Mouse (Mus musculus): ENCODE measurements around the gene Gabrg3. TPM values are rescaled to one million over a fixed set of nuclear protein-coding genes. Genes with fewer than 3 reads are reported as not detected.

Gene Gabrg3
- polyA plus RNA-seq (2016; fragmentation: Nextera tagmentation; extraction: Ambion mirVana) = 0.46 and 0.60 TPM in 2 replicates

DNA sequence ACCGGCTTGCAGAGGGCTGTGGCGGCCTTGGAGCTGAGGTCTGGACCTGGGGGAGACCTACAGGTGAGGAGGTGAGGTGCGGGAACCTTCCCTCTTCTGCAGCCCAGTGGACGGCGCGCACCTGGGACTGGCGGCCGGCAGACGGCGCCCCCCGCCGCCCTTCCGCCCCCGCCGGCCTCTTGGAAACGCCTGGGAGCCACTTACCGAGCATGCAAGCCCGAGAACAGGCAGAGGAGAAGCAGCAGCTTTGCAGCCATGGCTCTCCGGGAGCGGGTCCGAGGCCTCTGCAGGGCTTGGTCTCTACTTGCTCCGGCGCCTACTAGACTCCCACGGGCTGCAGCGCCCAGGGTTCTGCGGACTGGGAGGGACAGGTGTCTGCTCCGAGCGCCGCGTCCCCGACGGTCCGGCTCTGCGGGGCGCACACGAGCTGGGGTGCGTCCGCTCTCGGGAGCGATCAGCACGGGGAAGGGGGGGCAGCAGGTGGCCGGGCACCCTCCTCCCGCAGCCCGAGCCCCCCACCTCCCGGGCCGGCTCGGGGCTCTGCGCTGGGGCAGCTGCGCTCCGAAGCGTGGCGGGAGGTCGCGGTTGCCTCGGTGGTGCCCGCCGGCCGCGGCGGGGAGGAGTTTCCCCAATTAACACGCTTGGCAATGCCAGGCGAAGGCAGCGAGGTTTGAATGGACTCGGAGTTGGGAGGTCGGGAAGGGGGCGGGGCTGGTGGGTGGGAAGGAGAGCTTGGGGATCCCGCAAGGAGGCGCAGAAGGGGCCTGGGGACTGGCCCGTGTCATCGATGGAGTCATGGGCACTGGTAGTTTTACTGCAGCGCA, at the start of gene Gabrg3:
TSS of gene Gabrg3 (minus strand) at position 672 of the 824 bp plus-strand sequence.
- no peaks in the 10 kb centered on the region for H3K36me3 ChIP-seq
- H3K4me1 ChIP-seq = peaks cover 3% of the 10 kb centered on the region; the same call in 1 of the 2 replicates
- no peaks in the 10 kb centered on the region for H3K9me3 ChIP-seq
- under 1% methylated on average over 70 of the region's 71 CpGs for WGBS
- H3K9ac ChIP-seq = peak within 1 kb of the TSS; percentile 49
- 0 out of 2 replicates have a peak, but pooled peaks have one; percentile 48 for ATAC-seq (ENCODE audit: insufficient number of reproducible peaks, insufficient read depth, low FRiP score, low TSS enrichment)
- no peak within 1 kb of the TSS for H3K27ac ChIP-seq
- peak within 1 kb of the TSS; percentile 99 for H3K4me2 ChIP-seq (replicated peaks)
- peaks cover 35% of the 10 kb centered on the region for H3K27me3 ChIP-seq
- peak within 1 kb of the TSS; percentile 52 for H3K4me3 ChIP-seq

DNA sequence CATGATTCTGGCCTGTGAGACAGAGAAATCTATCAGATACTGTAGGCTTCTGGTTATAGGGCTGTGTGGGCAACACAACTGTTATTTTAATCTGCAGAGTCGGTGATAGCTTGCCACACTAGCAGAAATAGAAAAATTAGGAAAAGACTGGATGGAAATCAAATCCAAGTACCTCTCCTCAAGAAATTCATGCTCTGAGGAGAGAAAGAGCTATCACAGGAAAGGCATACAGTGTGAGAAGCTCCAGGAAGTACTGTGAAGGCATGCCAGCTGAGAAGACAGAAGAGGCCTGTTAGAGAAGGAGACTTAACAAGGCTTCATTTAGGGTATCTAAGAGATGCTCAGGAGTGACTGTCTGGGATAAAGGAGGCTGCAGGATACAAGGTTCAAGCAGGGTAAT, 35.7 kb upstream of the Gabrg3 start:
- H3K9me3 ChIP-seq = no peaks in the 10 kb centered on the region
- 88% methylated on average over 1 of the region's 1 CpGs for WGBS
- no peak overlapping the region for H3K27ac ChIP-seq
- no peak overlapping the region for H3K4me3 ChIP-seq
- H3K4me2 ChIP-seq (replicated peaks) = no peak overlapping the region
- no peaks in the 10 kb centered on the region for H3K36me3 ChIP-seq
- no peak overlapping the region for H3K9ac ChIP-seq
- no peak for ATAC-seq (ENCODE audit: insufficient number of reproducible peaks, insufficient read depth, low FRiP score, low TSS enrichment)
- H3K4me1 ChIP-seq = no peaks in the 10 kb centered on the region
- no peaks in the 10 kb centered on the region for H3K27me3 ChIP-seq

DNA sequence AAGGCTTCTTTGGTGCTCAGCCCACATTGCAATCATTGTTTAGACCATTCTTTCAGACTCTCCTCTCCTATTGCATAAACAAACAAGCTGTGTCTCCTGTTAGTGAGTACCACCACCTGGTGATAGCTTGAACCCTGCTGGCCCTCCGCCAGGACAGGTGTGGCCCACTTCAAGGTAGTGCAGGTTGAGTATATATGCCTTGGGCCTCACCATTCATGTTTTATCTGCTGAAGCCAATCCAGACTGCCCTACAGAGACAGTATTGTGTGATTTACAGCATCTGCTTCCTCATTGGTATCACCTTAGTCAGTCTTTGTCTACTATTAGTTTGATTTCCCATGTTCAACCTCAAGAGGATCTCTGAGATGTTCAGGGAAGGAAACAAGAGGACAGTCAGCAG, 34.1 kb upstream of the Gabrg3 start:
- Histone ChIP-seq H3K9me3 (no peaks in the 10 kb centered on the region), H3K27ac (no peak overlapping the region), H3K4me3 (no peak overlapping the region), H3K36me3 (no peaks in the 10 kb centered on the region), H3K4me2 (replicated peaks) (no peak overlapping the region), H3K27me3 (no peaks in the 10 kb centered on the region), H3K4me1 (no peaks in the 10 kb centered on the region), H3K9ac (no peak overlapping the region)
- 81% methylated on average over 1 of the region's 1 CpGs for WGBS
- ATAC-seq (ENCODE audit: insufficient number of reproducible peaks, insufficient read depth, low FRiP score, low TSS enrichment) = no peak

DNA sequence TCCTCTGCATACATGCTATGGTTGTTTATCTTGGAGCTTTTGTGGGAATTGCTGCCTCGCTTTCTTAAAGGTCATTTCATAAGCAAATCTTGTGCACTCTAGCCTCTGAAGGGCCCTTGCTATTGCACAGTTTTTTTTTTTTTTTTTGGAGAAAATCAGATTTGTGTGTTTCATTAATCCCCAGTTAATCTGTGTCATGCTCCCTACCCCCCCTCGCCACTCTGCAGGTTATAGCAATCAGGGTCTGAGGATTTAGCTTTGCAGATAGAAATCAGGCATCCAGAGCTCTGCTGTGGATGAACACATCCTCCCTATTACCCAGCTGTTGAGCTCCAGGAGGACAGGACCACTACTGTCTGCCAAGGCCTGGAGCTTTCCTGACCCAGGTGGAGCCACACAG, 32.4 kb upstream of the Gabrg3 start, which contains the start of gene Gabrb3:
TSS of gene Gabrb3 (plus strand) at position 301 of the 400 bp plus-strand sequence.
- Histone ChIP-seq H3K4me2 (replicated peaks) (no peak within 1 kb of the TSS), H3K4me3 (no peak within 1 kb of the TSS), H3K36me3 (no peaks in the 10 kb centered on the region), H3K27ac (no peak within 1 kb of the TSS), H3K9me3 (no peaks in the 10 kb centered on the region), H3K9ac (no peak within 1 kb of the TSS), H3K4me1 (no peaks in the 10 kb centered on the region), H3K27me3 (no peaks in the 10 kb centered on the region)
- WGBS = 78% methylated on average over 2 of the region's 2 CpGs
- ATAC-seq (ENCODE audit: insufficient number of reproducible peaks, insufficient read depth, low FRiP score, low TSS enrichment) = no peak

DNA sequence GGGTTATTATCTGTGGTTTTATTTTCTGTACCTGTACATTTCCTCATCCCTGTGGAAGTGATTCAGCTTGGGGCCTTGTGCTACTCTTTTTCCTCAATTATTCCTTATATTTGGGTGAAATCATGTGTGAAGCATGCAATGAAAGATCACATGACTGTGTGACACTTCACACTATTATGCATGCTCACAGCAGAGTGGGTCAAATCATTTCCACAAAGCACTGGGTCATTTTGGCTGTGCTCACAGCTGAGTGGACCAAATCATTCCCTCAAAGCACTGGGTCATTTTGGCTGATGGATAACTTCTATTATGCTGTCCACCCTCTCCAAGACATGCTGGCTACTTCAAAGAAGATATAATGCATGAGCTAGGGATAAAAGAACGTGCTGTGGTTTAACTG, 25.9 kb upstream of the Gabrg3 start:
- H3K9me3 ChIP-seq = no peaks in the 10 kb centered on the region
- H3K27ac ChIP-seq = no peak overlapping the region
- no peak overlapping the region for H3K4me2 ChIP-seq (replicated peaks)
- no peaks in the 10 kb centered on the region for H3K36me3 ChIP-seq
- no peak overlapping the region for H3K4me3 ChIP-seq
- no peak overlapping the region for H3K9ac ChIP-seq
- H3K4me1 ChIP-seq = no peaks in the 10 kb centered on the region
- WGBS = 47% methylated on average over 1 of the region's 1 CpGs
- no peaks in the 10 kb centered on the region for H3K27me3 ChIP-seq
- no peak for ATAC-seq (ENCODE audit: insufficient number of reproducible peaks, insufficient read depth, low FRiP score, low TSS enrichment)

DNA sequence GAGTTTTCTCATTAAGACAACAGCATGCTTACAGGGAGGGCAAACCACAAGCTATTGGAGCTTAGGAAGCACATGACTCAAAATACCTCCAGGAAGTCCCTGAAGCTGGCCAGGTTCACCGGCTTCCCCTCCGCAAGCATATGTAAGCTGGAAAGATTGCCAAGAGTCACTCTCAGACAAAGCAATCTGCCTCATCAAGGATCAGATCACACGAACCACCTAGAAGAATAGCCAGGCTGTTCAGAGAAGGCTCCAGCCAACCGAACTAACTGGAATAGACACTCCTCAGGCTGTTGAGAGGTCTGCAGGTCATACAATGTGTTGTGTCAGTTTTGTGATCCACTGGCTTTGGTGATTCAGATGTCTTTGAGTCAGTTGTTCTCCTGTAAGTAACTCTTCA, 24.2 kb upstream of the Gabrg3 start:
- Histone ChIP-seq H3K27me3 (no peaks in the 10 kb centered on the region), H3K9ac (no peak overlapping the region), H3K36me3 (no peaks in the 10 kb centered on the region), H3K4me3 (no peak overlapping the region), H3K4me1 (no peaks in the 10 kb centered on the region), H3K9me3 (no peaks in the 10 kb centered on the region), H3K4me2 (replicated peaks) (no peak overlapping the region), H3K27ac (no peak overlapping the region)
- ATAC-seq (ENCODE audit: insufficient number of reproducible peaks, insufficient read depth, low FRiP score, low TSS enrichment) = no peak
- 82% methylated on average over 4 of the region's 4 CpGs for WGBS

DNA sequence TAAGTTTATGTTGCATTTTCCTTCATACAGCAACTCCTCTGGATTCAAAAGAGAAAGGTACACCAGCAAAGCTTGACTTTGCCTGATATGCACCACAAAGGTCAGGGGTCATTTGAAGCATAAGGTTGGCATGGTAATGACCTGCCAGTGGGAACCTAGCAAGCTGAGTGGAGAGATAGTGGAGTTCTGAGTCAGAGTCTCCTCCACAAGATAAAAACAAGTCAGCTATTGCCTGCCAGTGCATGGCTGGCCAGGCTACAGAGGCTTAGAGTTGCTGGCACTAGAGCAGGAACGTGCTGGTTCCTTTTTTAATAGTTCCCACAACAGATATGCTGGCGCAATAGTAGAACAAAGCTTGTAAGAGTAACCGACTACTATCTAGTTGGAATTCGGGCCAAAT, 6.6 kb upstream of the Gabrg3 start:
- Histone ChIP-seq H3K9ac (no peak overlapping the region), H3K4me2 (replicated peaks) (no peak overlapping the region), H3K4me3 (no peak overlapping the region), H3K27ac (no peak overlapping the region), H3K4me1 (no peaks in the 10 kb centered on the region), H3K9me3 (no peaks in the 10 kb centered on the region), H3K36me3 (no peaks in the 10 kb centered on the region), H3K27me3 (no peaks in the 10 kb centered on the region)
- no peak for ATAC-seq (ENCODE audit: insufficient number of reproducible peaks, insufficient read depth, low FRiP score, low TSS enrichment)
- WGBS = 85% methylated on average over 4 of the region's 4 CpGs

DNA sequence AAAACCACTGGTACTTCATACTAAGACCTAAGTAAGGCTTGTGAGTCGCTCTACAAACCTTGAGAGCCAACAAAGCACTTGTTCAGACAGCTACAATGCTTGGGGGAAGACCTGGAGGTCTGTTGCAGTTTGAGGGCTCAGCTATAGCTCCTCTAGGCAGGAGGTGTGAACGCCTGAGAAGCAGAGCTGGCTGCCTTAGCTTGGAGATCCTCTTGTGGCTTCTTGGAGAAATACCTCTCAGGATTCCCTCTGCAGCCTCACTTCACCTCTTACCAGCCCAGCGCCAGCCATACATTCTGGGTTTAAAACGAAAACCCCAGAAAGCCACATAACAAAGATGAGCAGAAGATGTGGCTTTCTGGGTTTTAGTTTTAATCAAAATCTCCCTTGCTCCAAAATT, 3.1 kb upstream of the Gabrg3 start:
- no peak for ATAC-seq (ENCODE audit: insufficient number of reproducible peaks, insufficient read depth, low FRiP score, low TSS enrichment)
- 45% methylated on average over 4 of the region's 4 CpGs for WGBS

DNA sequence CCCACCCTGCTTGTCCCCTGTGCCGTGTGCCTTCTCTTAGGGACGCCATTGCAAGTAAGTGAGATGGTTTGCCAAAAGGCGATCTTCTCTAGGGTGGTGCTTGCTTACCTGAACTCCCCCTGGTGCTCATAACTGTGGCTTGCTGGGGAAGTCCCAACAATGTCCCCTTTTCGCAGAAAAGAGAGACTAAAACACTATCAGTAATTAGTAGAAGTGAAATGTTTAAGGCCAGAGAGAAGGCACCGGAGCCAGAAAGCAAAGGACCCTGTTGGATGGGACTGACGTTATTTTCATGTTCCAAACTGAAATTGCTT, 310 bp upstream of the Gabrg3 start:
- Histone ChIP-seq H3K4me3 (peak overlapping the region; percentile 52), H3K4me2 (replicated peaks) (peak overlapping the region; percentile 99), H3K27me3 (peaks cover 35% of the 10 kb centered on the region), H3K27ac (no peak overlapping the region), H3K36me3 (no peaks in the 10 kb centered on the region), H3K9ac (no peak overlapping the region; the same call in 1 of the 2 replicates), H3K9me3 (no peaks in the 10 kb centered on the region), H3K4me1 (peaks cover 3% of the 10 kb centered on the region; the same call in 1 of the 2 replicates)
- WGBS = 22% methylated on average over 6 of the region's 6 CpGs
- ATAC-seq (ENCODE audit: insufficient number of reproducible peaks, insufficient read depth, low FRiP score, low TSS enrichment) = no peak

More for the DNA sequence above, 3.1 kb upstream of the Gabrg3 start:
- Histone ChIP-seq H3K4me2 (replicated peaks) (no peak overlapping the region), H3K4me1 (peaks cover 3% of the 10 kb centered on the region; the same call in 1 of the 2 replicates), H3K27me3 (peaks cover 32% of the 10 kb centered on the region), H3K36me3 (no peaks in the 10 kb centered on the region), H3K9ac (no peak overlapping the region), H3K9me3 (no peaks in the 10 kb centered on the region), H3K4me3 (no peak overlapping the region), H3K27ac (no peak overlapping the region)

DNA sequence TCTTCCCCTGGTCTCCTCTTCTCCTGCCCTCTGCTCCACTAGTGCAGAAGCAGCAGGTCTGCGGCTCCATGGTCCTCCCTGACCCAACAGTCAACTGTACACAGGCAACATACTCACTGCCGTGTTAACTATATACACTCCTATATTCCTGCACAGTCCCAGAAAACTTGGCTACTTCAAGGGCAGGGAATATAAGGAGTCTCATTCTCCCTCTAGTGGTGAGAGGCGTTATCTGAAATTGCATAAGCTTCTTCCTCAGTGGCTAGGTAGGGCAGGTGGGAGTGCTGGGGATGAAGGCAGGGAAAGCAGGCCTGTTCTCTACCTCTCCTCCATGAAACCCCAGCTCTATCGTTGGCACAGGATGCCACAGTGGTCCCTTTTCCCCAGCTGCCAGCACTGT, 2.9 kb downstream of the Gabrg3 start:
- Histone ChIP-seq H3K27ac (no peak overlapping the region), H3K27me3 (peaks cover 35% of the 10 kb centered on the region), H3K9ac (no peak overlapping the region), H3K4me2 (replicated peaks) (no peak overlapping the region), H3K4me3 (no peak overlapping the region), H3K9me3 (no peaks in the 10 kb centered on the region), H3K4me1 (peaks cover 3% of the 10 kb centered on the region; the same call in 1 of the 2 replicates), H3K36me3 (no peaks in the 10 kb centered on the region)
- WGBS = 25% methylated on average over 4 of the region's 4 CpGs
- ATAC-seq (ENCODE audit: insufficient number of reproducible peaks, insufficient read depth, low FRiP score, low TSS enrichment) = no peak

DNA sequence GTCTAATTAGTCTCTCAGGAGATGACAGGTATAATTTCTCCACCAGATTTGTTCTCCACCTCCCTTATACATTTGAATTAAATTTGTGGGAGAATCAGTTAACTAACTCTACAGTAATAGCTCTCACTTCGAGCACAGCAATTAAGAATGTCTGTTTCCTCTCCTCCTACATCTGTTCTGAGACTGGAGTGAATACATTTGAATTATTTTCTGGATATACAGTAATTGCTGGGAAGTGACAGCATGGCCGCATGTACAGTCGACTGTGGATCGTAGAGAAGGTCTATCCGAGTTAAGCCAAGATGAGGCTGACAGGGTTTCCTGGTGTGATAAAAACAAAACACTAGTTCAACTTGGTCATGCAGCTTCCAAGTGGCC, 21.0 kb downstream of the Gabrg3 start:
- no peak overlapping the region for H3K4me2 ChIP-seq (replicated peaks)
- WGBS = 76% methylated on average over 5 of the region's 5 CpGs
- no peak for ATAC-seq (ENCODE audit: insufficient number of reproducible peaks, insufficient read depth, low FRiP score, low TSS enrichment)

DNA sequence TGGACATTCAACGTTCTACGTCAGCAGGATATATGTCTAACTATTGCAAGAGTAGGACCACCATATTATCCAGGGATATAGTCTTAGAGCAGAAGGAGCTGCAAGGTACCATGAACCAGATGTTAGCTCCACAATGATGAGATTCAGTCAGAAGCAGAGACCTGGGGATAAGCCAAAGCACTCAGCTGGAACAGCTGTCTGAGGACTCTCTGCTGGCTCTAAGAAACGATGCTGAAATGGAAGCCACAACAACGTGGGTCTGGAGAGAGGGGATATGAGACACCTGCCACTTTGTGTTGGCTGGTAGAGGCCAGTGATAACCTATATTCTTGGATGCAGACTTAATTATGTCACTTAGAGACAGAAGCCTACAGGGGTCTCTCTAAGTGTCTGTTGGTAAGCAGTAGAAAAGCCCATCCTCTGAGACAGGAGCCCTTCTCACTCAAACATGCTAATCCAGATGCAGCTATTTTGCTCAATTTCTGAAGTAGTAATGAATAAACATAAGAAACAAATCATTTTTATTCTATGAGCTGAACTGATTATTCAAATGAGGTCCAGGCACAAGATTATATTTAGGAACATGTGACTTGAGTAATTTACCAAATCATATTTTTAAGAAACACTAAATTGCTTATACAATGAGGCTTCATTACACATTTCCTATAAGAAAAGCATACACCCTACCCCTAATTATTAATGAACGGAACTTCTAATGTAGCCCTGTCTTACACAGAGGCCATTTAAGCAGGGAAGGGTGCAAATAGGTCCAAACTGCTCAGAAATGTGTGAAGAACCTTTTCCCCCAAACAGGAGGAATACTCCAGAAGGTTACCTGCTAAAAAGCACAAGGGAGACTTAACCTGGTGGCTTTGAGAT, 21.6 kb downstream of the Gabrg3 start:
- H3K9me3 ChIP-seq = no peaks in the 10 kb centered on the region
- H3K27ac ChIP-seq = no peak overlapping the region
- no peaks in the 10 kb centered on the region for H3K36me3 ChIP-seq
- ATAC-seq (ENCODE audit: insufficient number of reproducible peaks, insufficient read depth, low FRiP score, low TSS enrichment) = no peak
- H3K4me1 ChIP-seq = no peaks in the 10 kb centered on the region
- H3K4me2 ChIP-seq (replicated peaks) = no peak overlapping the region
- no peak overlapping the region for H3K9ac ChIP-seq
- H3K4me3 ChIP-seq = no peak overlapping the region
- 85% methylated on average over 5 of the region's 5 CpGs for WGBS
- H3K27me3 ChIP-seq = no peaks in the 10 kb centered on the region

More for the DNA sequence above, 21.0 kb downstream of the Gabrg3 start:
- Histone ChIP-seq H3K4me1 (no peaks in the 10 kb centered on the region), H3K27me3 (no peaks in the 10 kb centered on the region), H3K27ac (no peak overlapping the region), H3K9ac (no peak overlapping the region), H3K9me3 (no peaks in the 10 kb centered on the region), H3K36me3 (no peaks in the 10 kb centered on the region), H3K4me3 (no peak overlapping the region)

All from embryonic facial prominence, embryonic 12.5 days (tissue).